Mouse (Mus musculus): ENCODE data around the gene Wasf3.
"Not testable (repeated sequence)": the region's sequence is repeated elsewhere in the genome, so short reads cannot be mapped to it uniquely, and the experiment has no call there.

The Wasf3 gene

DNA sequence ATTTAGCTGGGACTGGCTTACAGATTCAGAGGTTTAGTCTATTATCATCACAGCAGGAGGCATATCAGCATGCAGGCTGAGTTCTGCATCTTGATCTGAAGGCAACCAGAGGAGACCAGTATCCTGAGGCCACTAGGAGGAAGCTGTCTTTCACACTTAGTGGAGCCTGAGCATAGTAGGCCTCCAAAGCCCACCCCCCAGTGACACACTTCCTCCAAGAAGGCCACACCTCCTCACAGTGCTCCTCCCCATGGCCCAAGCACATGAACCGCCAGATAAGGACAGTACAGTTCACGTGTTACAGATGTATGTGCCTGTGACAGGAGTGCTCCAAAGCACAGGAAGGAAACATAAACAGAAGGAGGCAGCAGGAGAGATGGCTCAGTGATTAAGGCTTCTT lies 58.0 kb downstream of the Wasf3 start:
- no peak for DNase-seq (ENCODE audit: low spot score in 2 of 2)

GRCm38 (mm10) chr5:146446633-146447032 lies 61.8 kb downstream of the Wasf3 start:
- DNase-seq (ENCODE audit: low spot score in 2 of 2): no peak

DNA sequence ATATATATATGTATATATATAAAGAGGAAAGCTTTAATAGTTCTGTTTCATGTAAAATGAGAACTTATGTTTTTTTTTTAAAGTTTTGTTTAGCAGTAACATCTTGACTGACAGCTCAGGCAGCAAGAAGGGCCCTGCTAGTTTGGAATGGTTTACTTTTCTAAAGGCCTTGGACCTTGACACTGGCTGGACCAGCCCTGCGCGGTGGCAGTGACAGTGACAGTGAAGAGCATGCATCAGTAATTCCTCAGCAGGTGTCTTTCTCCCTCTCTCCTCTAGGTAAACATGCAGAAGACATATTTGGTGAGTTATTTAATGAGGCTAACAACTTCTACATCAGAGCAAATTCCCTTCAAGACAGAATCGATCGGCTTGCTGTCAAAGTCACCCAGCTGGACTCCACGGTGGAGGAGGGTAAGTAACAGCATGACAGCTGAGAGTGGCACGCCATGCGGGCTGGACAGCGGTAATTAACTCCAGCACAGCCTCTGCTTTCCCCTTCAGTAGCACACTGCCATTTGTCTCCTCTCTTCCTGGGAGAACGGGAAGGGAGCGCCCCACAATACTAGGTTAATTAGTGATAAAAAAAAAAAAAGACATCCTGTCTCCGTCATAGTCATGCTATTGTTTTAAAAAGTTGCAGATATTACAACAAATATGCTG lies 66.9 kb downstream of the Wasf3 start:
- no peak for DNase-seq (ENCODE audit: low spot score in 2 of 2)

DNA sequence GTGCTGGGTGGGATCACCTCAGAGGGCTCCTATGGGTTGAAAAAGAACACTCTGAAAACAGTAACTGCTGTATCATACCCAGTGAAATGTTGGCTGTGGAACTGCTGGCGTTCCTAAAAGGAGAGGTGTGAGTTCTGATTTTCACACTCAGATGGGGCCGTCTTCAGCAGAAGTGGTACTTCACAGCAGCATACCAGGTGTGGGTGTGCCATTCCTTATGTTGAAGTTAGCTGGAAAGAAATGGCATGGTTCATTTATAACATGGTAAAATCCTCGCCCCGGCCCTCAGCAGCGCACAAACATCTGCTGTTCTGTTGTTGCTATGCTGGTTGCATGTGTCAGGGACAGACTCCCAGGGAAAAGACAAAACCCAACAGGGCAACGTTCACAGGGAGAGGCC lies 68.8 kb downstream of the Wasf3 start:
- DNase-seq (ENCODE audit: low spot score in 2 of 2): peak; percentile 22 to 59

DNA sequence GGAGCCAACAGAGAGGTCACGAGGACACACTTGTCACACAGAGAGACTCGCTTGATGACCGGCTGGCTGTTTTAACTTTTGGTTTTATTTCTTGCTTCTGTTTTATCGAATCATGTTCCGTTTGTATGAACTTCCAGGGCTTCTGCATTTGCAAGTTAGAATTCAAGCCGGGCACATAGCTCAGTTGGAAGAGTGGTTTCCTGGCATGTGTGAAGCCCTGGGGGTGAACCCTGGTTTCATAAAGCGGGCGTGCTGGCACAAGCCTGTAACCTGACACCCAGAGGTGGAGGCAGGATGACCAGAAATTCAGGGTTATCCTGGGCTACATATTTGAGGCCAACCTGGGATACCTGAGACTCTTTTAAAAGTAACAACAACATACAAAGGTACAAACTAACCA lies 76.8 kb downstream of the Wasf3 start:
- no peak for DNase-seq (ENCODE audit: low spot score in 2 of 2)

GRCm38 (mm10) chr5:146466663-146467062 lies 81.9 kb downstream of the Wasf3 start:
- no peak for DNase-seq (ENCODE audit: low spot score in 2 of 2)

- no peak for DNase-seq (ENCODE audit: low spot score in 2 of 2)
These were observed 83.5 kb downstream of the Wasf3 start for GRCm38 (mm10) chr5:146468311-146468710.

DNA sequence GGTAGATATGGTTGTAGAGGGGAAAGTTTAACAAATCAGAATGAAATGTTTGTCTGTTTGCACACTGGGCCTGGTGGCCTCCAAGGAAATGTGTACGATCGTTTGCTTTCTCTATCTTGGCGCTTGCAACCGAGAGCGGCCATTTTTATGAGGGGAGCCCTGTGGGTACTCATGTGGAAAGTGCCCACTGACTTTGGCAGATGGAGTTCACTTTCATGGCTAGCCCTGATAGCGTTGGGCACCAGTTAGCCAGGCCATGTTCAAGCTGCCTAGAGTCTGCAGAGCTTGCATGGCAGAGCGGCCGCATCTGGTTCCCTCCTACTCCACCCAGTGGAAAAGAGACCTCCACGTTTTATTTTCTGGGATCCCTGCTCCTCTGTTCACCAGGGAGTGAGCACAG lies 86.0 kb downstream of the Wasf3 start:
- no peak for DNase-seq (ENCODE audit: low spot score in 2 of 2)

DNA sequence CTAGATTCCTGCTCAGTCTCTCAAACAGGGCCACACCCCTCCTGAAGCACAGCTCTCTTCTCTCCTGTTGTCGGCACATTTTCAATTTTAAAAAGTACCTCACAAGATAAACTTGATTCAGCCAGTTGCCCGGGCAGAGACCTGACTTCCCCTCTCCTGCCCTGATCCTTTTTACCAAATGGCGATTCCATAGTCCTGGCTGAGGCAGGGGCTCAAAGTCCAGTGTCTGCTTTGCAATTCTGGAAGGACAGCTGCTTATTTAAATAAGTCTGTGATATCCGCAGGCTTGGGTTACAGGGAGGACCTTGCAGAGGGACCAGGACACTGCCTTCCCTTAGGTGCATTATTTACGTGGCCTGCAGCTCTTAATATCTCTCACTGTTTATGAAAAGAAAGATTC lies 86.5 kb downstream of the Wasf3 start:
- DNase-seq (ENCODE audit: low spot score in 2 of 2): no peak

DNA sequence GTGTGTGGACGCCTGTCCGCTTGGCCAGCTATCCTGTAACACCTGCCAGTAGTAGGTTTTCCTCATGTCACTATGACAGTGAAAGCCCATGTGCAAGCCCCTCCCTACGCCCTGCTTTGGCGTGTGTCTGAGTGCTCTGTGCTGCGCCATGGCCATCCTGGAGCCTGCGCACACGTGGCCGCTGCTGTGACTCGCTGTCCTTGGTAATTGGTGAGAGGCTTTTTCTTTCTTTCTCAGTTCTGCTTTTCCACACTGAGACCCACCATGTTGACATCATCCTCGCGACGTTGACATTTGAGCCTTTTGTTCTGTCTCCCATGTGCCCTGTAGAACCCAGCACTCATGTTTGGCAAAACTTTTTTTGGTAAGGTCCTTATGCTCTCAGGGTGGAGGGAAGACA lies 87.0 kb downstream of the Wasf3 start:
- no peak for DNase-seq (ENCODE audit: low spot score in 2 of 2)

DNA sequence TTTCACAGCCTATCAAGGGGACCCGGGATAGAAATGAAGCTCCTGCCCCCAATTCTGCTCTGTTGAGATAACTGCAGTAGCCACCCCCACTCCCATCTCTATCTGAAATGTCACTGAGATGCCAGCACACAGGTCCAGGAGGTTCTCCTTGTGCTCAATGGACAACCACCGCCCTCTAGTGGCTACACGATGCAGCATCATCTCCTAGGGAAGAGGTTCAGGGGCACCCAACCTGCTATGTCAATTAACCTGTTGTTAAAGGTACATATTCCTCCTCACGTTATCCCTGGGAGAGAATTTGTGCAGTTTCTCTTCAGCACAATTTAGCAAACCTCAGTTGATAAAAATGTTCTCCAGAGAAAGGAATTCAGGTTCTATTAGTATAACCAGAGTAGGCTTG lies 94.8 kb downstream of the Wasf3 start:
- DNase-seq (ENCODE audit: low spot score in 2 of 2): peak in 1 of 2 experiments; percentile 47

- DNase-seq (ENCODE audit: low spot score in 2 of 2): not testable (repeated sequence)
These were observed 96.9 kb downstream of the Wasf3 start, which contains the start of gene Gm6408 for GRCm38 (mm10) chr5:146481665-146482064. Gm6408 (plus strand) TSS chr5:146481965.

DNA sequence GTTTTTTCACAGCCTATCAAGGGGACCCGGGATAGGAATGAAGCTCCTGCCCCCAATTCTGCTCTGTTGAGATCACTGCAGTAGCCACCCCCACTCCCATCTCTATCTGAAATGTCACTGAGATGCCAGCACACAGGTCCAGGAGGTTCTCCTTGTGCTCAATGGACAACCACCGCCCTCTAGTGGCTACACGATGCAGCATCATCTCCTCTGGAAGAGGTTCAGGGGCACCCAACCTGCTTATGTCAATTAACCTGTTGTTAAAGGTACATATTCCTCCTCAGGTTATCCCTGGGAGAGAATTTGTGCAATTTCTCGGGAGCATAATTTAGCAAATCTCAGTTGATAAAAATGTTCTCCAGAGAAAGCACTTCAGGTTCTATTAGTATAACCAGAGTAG lies 104.2 kb downstream of the Wasf3 start:
- peak in 1 of 2 experiments; percentile 41 for DNase-seq (ENCODE audit: low spot score in 2 of 2)

DNA sequence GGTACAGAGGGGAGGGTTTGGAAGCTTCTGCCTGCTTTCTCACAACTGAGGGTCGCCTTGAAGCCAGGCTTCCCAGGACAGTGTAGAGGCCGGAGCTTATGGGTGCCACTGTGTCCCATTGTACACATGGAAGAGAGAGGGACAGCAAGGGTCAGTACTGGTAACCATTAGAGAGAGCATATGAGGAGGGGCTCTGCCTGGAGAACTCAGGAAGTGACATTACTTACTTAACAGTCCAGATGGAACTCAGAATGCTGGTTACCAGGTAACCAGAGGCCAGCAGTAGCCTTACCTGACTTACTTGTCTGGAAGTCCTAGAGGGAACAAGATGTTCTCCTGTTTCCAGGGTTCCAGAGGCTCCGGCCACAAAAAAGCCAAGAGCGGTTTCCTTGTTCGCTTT lies 106.3 kb downstream of the Wasf3 start, which contains the start of gene Gm6370:
Gene Gm6370 (plus strand): TSS at position 301 of the 400 bp plus-strand sequence.
- DNase-seq (ENCODE audit: low spot score in 2 of 2): not testable (repeated sequence)

DNA sequence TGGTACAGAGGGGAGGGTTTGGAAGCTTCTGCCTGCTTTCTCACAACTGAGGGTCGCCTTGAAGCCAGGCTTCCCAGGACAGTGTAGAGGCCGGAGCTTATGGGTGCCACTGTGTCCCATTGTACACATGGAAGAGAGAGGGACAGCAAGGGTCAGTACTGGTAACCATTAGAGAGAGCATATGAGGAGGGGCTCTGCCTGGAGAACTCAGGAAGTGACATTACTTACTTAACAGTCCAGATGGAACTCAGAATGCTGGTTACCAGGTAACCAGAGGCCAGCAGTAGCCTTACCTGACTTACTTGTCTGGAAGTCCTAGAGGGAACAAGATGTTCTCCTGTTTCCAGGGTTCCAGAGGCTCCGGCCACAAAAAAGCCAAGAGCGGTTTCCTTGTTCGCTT lies 117.3 kb downstream of the Wasf3 start, which contains the start of gene 4930449I24Rik:
Gene 4930449I24Rik (plus strand): TSS at position 301 of the 400 bp plus-strand sequence.
- not testable (repeated sequence) for DNase-seq (ENCODE audit: low spot score in 2 of 2)

- DNase-seq (ENCODE audit: low spot score in 2 of 2): not testable (repeated sequence)
These were observed 129.0 kb downstream of the Wasf3 start, which contains the start of gene Gm3402 for GRCm38 (mm10) chr5:146513823-146514222. Gm3402 (plus strand) TSS chr5:146514123.
